Mouse (Mus musculus): ENCODE data around the gene Syt14. TPM values are rescaled to one million over a fixed set of nuclear protein-coding genes. Genes with fewer than 3 reads are reported as not detected.

Gene Syt14
- total RNA-seq, 1 experiment: 8.5 TPM

DNA sequence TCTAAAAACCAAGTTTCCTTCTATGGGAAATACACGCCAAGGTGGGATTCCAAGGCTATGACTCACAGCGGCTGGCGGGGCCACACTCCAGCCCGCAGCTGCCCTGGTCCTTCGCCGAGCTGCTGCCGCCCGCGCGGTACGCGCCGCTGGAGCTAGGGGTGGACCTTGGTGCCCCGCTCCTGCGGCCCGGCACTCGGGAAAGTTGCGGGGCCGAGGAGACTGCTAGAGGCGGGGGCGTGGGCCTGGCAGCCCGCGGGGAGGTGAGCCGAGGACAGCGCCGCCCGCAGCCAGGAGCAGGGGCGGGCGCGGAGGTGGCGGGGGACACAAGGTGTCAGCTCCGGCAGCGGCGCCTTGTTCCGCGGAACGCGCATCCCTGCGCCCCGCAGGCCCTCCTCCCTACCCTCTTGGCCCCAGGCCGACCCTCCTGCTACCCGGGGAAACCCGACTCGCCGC, 180.7 kb downstream of the Syt14 start:
- no peak for DNase-seq (ENCODE audit: low read depth, low spot score)
- Histone ChIP-seq H3K36me3 (ENCODE audit: control insufficient read depth, insufficient read depth, low read length, poor library complexity, severe bottlenecking) (no peaks in the 10 kb centered on the region), H3K9ac (ENCODE audit: insufficient read depth, low read depth, low read length, poor library complexity, severe bottlenecking) (peak overlapping the region; percentile 76), H3K27ac (ENCODE audit: insufficient read depth, low read depth, low read length, poor library complexity, severe bottlenecking) (no peak overlapping the region), H3K4me1 (ENCODE audit: control insufficient read depth in 2 of 2, insufficient read depth in 2 of 2, low read length in 2 of 2, poor library complexity in 1 of 2) (peaks cover 0 to 7% of the 10 kb centered on the region in 2 experiments; a peak in 2 of 4 replicates), H3K4me3 (ENCODE audit: insufficient read depth in 1 of 2, low read depth in 1 of 2, low read length in 2 of 2, poor library complexity in 1 of 2, severe bottlenecking in 1 of 2) (peak overlapping the region; percentile 73 to 95), H3K9me3 (ENCODE audit: control insufficient read depth, insufficient read depth, low read depth, low read length) (no peaks in the 10 kb centered on the region)
- in situ Hi-C loops (cut with MboI; ENCODE audit: low sequenced_read_pairs in 2 of 2, unreplicated experiment in 2 of 2): no loop called here
- TF ChIP-seq MAFK (IDR thresholded peaks at IDR 0.05; ENCODE audit: insufficient read depth, low read depth, low read length): no peak
- TF ChIP-seq ZNF384 (IDR thresholded peaks at IDR 0.05; ENCODE audit: low read depth, low read length): no peak
- no peak for TF ChIP-seq CHD2 (IDR thresholded peaks at IDR 0.05; ENCODE audit: low read depth, low read length)
- no peak for TF ChIP-seq ZC3H11A (IDR thresholded peaks at IDR 0.05; ENCODE audit: borderline replicate concordance, low read depth, low read length)
- TF ChIP-seq HCFC1 (IDR thresholded peaks at IDR 0.05; ENCODE audit: borderline replicate concordance, insufficient read depth, low read length): no peak

GRCm38 (mm10) chr1:192853988-192854818, 181.4 kb downstream of the Syt14 start:
- Histone ChIP-seq H3K4me1 (ENCODE audit: control insufficient read depth in 2 of 2, insufficient read depth in 2 of 2, low read length in 2 of 2, poor library complexity in 1 of 2) (peaks cover 0 to 7% of the 10 kb centered on the region in 2 experiments; a peak in 2 of 4 replicates), H3K9me3 (ENCODE audit: control insufficient read depth, insufficient read depth, low read depth, low read length) (no peaks in the 10 kb centered on the region), H3K36me3 (ENCODE audit: control insufficient read depth, insufficient read depth, low read length, poor library complexity, severe bottlenecking) (no peaks in the 10 kb centered on the region; the same call in 1 of the 2 replicates), H3K9ac (ENCODE audit: insufficient read depth, low read depth, low read length, poor library complexity, severe bottlenecking) (no peak overlapping the region; the same call in 1 of the 2 replicates), H3K4me3 (ENCODE audit: insufficient read depth in 1 of 2, low read depth in 1 of 2, low read length in 2 of 2, poor library complexity in 1 of 2, severe bottlenecking in 1 of 2) (peak overlapping the region; percentile 73 to 95), H3K27ac (ENCODE audit: insufficient read depth, low read depth, low read length, poor library complexity, severe bottlenecking) (no peak overlapping the region)
- in situ Hi-C loops (cut with MboI; ENCODE audit: low sequenced_read_pairs in 2 of 2, unreplicated experiment in 2 of 2): no loop called here
- TF ChIP-seq MAFK (IDR thresholded peaks at IDR 0.05; ENCODE audit: insufficient read depth, low read depth, low read length): no peak
- DNase-seq (ENCODE audit: low read depth, low spot score): no peak

DNA sequence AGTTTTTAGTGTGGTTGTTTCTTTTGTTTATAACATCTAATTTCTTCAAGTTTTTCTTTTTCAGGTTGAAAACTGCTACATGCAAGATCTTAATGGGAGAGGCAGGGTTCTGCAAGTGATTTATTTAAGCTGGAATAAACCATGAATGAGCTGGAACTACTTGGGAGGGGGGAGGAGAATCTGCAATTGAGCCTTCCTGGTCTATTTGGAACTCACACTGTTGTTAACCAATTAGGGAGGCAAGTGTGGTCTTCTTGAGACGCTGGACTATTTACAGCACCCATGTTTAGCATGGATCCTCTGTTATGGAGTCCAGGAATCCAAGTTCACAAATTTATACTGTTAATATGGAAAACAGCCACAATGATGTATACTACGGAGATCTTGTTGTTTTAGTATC, 182.1 kb downstream of the Syt14 start:
- no peak for DNase-seq (ENCODE audit: low read depth, low spot score)
- Histone ChIP-seq H3K27ac (ENCODE audit: insufficient read depth, low read depth, low read length, poor library complexity, severe bottlenecking) (no peak overlapping the region), H3K4me1 (ENCODE audit: control insufficient read depth in 2 of 2, insufficient read depth in 2 of 2, low read length in 2 of 2, poor library complexity in 1 of 2) (peaks cover 0 to 7% of the 10 kb centered on the region in 2 experiments; a peak in 2 of 4 replicates), H3K36me3 (ENCODE audit: control insufficient read depth, insufficient read depth, low read length, poor library complexity, severe bottlenecking) (no peaks in the 10 kb centered on the region; the same call in 1 of the 2 replicates), H3K9ac (ENCODE audit: insufficient read depth, low read depth, low read length, poor library complexity, severe bottlenecking) (no peak overlapping the region), H3K9me3 (ENCODE audit: control insufficient read depth, insufficient read depth, low read depth, low read length) (no peaks in the 10 kb centered on the region), H3K4me3 (ENCODE audit: insufficient read depth in 1 of 2, low read depth in 1 of 2, low read length in 2 of 2, poor library complexity in 1 of 2, severe bottlenecking in 1 of 2) (no peak overlapping the region)
- TF ChIP-seq ZNF384 (IDR thresholded peaks at IDR 0.05; ENCODE audit: low read depth, low read length) (no peak), MAFK (IDR thresholded peaks at IDR 0.05; ENCODE audit: insufficient read depth, low read depth, low read length) (no peak)
- in situ Hi-C loops (cut with MboI; ENCODE audit: low sequenced_read_pairs in 2 of 2, unreplicated experiment in 2 of 2): no loop called here

- in situ Hi-C loops (cut with MboI; ENCODE audit: low sequenced_read_pairs in 2 of 2, unreplicated experiment in 2 of 2): no loop called here
- no peak overlapping the region for H3K27ac ChIP-seq (ENCODE audit: insufficient read depth, low read depth, low read length, poor library complexity, severe bottlenecking)
- no peak for DNase-seq (ENCODE audit: low read depth, low spot score)
- TF ChIP-seq ZC3H11A (IDR thresholded peaks at IDR 0.05; ENCODE audit: borderline replicate concordance, low read depth, low read length) (no peak), MAFK (IDR thresholded peaks at IDR 0.05; ENCODE audit: insufficient read depth, low read depth, low read length) (no peak), ZNF384 (IDR thresholded peaks at IDR 0.05; ENCODE audit: low read depth, low read length) (no peak), CHD2 (IDR thresholded peaks at IDR 0.05; ENCODE audit: low read depth, low read length) (no peak), HCFC1 (IDR thresholded peaks at IDR 0.05; ENCODE audit: borderline replicate concordance, insufficient read depth, low read length) (no peak)
- no peaks in the 10 kb centered on the region; the same call in 1 of the 2 replicates for H3K36me3 ChIP-seq (ENCODE audit: control insufficient read depth, insufficient read depth, low read length, poor library complexity, severe bottlenecking)
- no peaks in the 10 kb centered on the region for H3K9me3 ChIP-seq (ENCODE audit: control insufficient read depth, insufficient read depth, low read depth, low read length)
- H3K4me1 ChIP-seq (ENCODE audit: control insufficient read depth in 2 of 2, insufficient read depth in 2 of 2, low read length in 2 of 2, poor library complexity in 1 of 2): peaks cover 0 to 7% of the 10 kb centered on the region in 2 experiments; a peak in 2 of 4 replicates
- H3K9ac ChIP-seq (ENCODE audit: insufficient read depth, low read depth, low read length, poor library complexity, severe bottlenecking): no peak overlapping the region
- no peak overlapping the region for H3K4me3 ChIP-seq (ENCODE audit: insufficient read depth in 1 of 2, low read depth in 1 of 2, low read length in 2 of 2, poor library complexity in 1 of 2, severe bottlenecking in 1 of 2)
Measured at GRCm38 (mm10) chr1:192852047-192852446, 183.5 kb downstream of the Syt14 start.

Measured in ES-E14 (cell line).